Mouse (Mus musculus): ENCODE measurements around the gene Snx29. TPM values are rescaled to one million over a fixed set of nuclear protein-coding genes. Genes with fewer than 3 reads are reported as not detected.
"Not testable (repeated sequence)": the region's sequence is repeated elsewhere in the genome, so short reads cannot be mapped to it uniquely, and the experiment has no call there.

Gene Snx29
- total RNA-seq, 2 experiments from 2014 or later, result 23.8 to 24.9 TPM

GRCm38 (mm10) chr16:11447905-11448304, 125.2 kb downstream of the Snx29 start:
- Histone ChIP-seq H3K4me3 (no peak overlapping the region), H3K27ac (no peak overlapping the region)
- no peak for TF ChIP-seq CTCF (conservative IDR thresholded peaks at IDR 0.05)
- DNase-seq (ENCODE audit: low spot score in 2 of 2), result no peak

DNA sequence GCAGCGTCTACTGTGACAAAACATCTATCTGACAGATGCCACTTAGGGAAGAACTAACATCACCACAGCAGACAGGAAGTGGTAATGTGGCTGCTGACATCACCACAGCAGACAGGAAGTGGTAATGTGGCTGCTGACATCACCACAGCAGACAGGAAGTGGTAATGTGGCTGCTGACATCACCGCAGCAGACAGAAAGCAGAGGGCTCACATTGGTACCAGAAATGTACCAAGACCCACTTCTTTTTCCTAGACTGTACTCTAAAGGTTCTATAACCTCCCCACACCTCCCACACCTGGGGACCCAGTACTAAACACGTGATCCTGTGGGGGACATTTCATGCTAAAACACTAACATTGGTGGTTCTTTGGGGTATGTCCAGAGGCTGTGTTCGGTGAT, 126.0 kb downstream of the Snx29 start:
- not testable (repeated sequence) for H3K4me3 ChIP-seq; H3K27ac ChIP-seq; DNase-seq (ENCODE audit: low spot score in 2 of 2)

DNA sequence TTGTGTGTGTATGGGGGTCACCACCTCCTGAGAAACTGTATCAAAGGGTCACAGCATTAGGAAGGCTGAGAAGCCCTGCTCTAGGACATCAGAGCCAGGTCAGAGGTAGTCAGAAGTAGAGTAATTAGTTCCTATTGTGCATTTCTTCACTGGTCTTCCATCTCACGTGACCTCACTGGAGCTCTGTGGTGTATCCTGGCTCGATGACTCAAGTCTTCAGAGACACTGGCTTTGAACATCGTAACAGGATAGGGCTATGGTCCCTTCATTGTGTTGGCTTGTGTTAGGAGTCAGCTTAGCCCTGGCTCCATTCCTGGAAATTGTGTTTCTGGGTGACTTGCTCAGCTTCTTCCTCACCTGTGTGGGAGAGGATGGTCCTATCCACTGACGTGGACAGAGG, 126.6 kb downstream of the Snx29 start:
- TF ChIP-seq CTCF (conservative IDR thresholded peaks at IDR 0.05), result no peak
- Histone ChIP-seq H3K4me3 (no peak overlapping the region), H3K27ac (no peak overlapping the region)

GRCm38 (mm10) chr16:11450626-11451025, 127.9 kb downstream of the Snx29 start:
- no peak for DNase-seq (ENCODE audit: low spot score in 2 of 2)
- no peak for TF ChIP-seq CTCF (conservative IDR thresholded peaks at IDR 0.05)
- Histone ChIP-seq H3K4me3 (no peak overlapping the region), H3K27ac (no peak overlapping the region)

More for the DNA sequence above, 126.6 kb downstream of the Snx29 start:
- no peak for DNase-seq (ENCODE audit: low spot score in 2 of 2)

DNA sequence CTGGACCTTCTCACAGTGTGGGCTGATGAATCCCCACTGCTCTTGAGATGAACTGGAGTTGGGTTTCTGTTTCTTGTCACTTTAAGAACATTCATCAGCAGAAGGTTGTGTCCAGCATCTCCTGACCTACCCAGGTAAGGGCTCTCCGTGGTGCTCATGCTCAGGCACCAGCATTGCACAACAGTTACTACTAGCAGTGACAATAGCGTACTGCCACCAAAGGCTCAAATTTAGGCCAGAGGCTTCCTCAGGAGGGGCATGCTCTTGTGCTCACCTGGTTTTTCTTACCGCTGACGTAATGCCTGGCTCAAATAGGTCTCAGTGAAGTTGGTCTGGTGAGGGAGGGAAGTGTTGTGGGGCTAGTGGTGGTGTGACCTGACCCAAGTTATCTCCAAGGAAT, 132.2 kb downstream of the Snx29 start:
- TF ChIP-seq CTCF (conservative IDR thresholded peaks at IDR 0.05), result no peak
- no peak for DNase-seq (ENCODE audit: low spot score in 2 of 2)
- no peak overlapping the region for H3K4me3 ChIP-seq
- peak overlapping the region; percentile 86 for H3K27ac ChIP-seq

DNA sequence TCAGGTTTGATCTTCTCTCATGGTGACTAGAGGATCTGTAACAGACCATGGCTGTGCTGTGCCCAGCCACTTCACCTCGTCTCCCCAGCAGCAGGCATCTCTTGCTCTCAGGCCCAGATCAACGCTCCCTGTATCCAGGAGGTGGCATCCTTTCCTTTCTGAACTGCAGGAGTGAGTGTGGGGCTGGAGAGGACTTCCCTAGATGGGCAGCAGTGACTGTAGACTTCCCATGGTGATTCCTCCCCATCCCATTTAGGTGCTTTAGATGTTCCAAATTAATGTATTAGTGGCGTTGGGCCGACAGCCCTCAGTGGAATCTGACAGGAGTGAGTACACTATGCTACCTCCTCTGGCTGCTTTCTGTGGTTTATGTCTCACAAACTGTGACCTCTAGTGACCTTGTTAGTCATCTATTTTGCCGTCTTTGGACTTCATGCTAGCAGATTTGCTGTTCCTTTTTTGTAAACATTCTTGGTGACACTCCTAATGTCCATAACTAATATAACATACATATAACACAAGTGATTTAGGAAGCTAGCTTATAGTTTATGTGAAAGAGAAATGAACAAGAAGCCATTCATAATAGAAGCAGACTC, 132.9 kb downstream of the Snx29 start:
- TF ChIP-seq CTCF (conservative IDR thresholded peaks at IDR 0.05), result peak; percentile 68
- Histone ChIP-seq H3K27ac (peak overlapping the region; percentile 86), H3K4me3 (no peak overlapping the region)
- no peak for DNase-seq (ENCODE audit: low spot score in 2 of 2)

DNA sequence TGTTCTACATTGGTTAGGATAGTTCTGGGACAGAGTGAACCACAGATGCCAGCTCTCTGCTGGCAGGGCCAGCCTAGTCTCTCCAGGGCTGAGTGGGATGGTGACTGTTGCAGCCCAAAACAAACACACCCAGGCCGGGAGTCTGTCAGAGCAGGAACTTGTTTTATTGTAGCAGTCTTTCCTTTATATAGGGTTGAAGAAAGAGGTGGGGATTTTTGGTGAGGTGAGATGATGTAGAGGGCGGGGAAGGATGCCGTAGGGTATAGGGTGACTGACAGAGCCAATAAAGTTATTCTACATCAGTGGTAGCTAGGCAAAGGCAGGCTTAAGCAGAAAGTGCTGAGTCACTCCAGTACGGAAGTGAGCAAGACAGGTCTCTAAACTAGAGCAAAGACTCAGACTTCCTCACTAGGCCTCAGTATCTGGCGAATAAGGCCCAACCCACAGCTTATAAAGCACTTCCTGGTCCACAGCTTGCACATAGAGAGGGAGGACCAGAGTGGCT, 133.5 kb downstream of the Snx29 start:
- TF ChIP-seq CTCF (conservative IDR thresholded peaks at IDR 0.05), result no peak
- Histone ChIP-seq H3K27ac (peak overlapping the region; percentile 86), H3K4me3 (no peak overlapping the region)
- DNase-seq (ENCODE audit: low spot score in 2 of 2), result peak; percentile 38 to 54

GRCm38 (mm10) chr16:11457136-11457535, 134.4 kb downstream of the Snx29 start:
- no peak for DNase-seq (ENCODE audit: low spot score in 2 of 2)
- H3K27ac ChIP-seq, result peak overlapping the region; percentile 86
- TF ChIP-seq CTCF (conservative IDR thresholded peaks at IDR 0.05), result no peak
- H3K4me3 ChIP-seq, result no peak overlapping the region

- TF ChIP-seq CTCF (conservative IDR thresholded peaks at IDR 0.05), result no peak
- no peak for DNase-seq (ENCODE audit: low spot score in 2 of 2)
- H3K27ac ChIP-seq, result peak overlapping the region; percentile 23; the same call in 1 of the 2 replicates
- no peak overlapping the region for H3K4me3 ChIP-seq
Observed at GRCm38 (mm10) chr16:11457609-11458350, 135.1 kb downstream of the Snx29 start.

DNA sequence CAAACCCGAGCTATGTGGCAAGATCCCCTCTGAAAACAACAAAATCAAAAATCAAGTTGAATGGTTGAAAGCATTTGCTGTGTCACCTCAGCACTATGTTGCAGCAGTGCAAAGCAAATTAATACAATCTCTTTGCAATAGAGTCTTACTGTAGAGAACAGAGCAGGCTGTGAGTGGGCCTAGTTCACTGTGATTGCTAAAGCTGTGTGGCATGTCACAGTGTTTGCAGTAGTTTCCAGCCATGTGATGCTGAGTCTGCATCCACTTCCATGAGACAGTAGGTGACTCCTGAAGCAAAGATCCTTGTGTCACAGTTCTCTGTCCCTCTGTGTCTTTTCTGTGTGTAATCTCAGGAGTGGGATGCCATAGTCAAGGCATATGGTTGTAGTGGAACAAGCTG, 137.5 kb downstream of the Snx29 start:
- no peak for TF ChIP-seq CTCF (conservative IDR thresholded peaks at IDR 0.05)
- DNase-seq (ENCODE audit: low spot score in 2 of 2), result peak; percentile 30 to 53
- no peak overlapping the region for H3K4me3 ChIP-seq
- peak overlapping the region; percentile 81 for H3K27ac ChIP-seq

DNA sequence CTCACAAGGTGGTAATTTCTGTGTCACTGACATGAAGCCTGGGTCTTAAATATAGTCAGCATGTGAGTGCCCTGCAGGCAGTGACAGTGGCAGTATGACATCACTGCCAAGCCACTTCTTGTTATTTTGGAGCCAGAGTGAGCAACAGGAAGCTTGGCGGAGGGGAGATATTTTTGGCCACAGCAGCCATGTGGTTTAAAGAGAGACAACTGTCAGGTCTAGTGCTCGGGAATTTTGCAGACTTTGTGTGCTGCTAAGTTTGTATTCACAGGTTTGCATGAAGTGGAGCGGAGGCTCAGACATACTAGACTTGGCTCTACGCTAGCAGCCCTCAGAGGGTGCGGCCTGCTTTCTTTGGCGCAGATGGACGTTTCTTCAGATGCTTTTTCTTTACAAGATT, 138.9 kb downstream of the Snx29 start:
- peak overlapping the region; percentile 81 for H3K27ac ChIP-seq
- no peak overlapping the region for H3K4me3 ChIP-seq
- peak; percentile 37 to 68 for DNase-seq (ENCODE audit: low spot score in 2 of 2)
- no peak for TF ChIP-seq CTCF (conservative IDR thresholded peaks at IDR 0.05)

DNA sequence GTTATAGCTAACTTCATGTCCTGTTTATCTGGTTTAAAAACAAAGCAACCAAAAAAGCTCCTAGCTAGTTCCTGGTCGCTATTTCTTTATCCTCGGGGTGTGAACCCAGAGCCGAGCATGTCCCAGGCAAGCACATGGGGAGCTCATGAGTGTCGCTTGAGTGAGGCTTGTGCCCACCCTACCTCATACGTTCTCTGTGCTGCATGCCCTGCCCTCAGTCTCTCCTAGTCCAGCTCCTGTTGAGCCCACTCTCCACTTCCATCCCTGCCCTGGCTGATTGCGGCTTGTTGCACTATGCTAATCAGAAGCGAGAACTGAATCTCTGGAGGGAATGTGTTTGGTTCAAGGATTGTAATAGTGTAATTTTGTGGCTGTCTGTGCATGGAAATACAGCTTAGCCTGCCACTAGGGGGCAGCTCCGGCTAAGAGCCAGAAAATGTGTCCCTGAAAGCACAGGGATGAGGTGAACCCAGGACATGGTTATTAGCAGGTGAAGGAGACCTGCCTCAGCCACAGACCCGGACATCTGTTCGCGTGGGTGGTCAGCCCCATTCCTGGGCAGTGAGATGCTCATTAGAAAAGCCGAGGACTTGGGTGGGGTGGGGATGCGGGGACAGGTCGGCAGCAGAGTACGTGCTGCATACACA, 145.9 kb downstream of the Snx29 start:
- Histone ChIP-seq H3K4me3 (no peak overlapping the region), H3K27ac (peak overlapping the region; percentile 10; the same call in 1 of the 2 replicates)
- DNase-seq (ENCODE audit: low spot score in 2 of 2), result peak; percentile 55 to 78
- peak; percentile 89 for TF ChIP-seq CTCF (conservative IDR thresholded peaks at IDR 0.05)

- TF ChIP-seq CTCF (conservative IDR thresholded peaks at IDR 0.05), result no peak
Observed at GRCm38 (mm10) chr16:11469491-11469890, 146.8 kb downstream of the Snx29 start.

More at GRCm38 (mm10) chr16:11469491-11469890, 146.8 kb downstream of the Snx29 start:
- DNase-seq (ENCODE audit: low spot score in 2 of 2), result no peak
- no peak overlapping the region for H3K4me3 ChIP-seq
- no peak overlapping the region for H3K27ac ChIP-seq

Measured in layer of hippocampus, adult 2 months (tissue).